Comparison of ENCODE assay signal across 25 mouse cellular contexts in genomic region chr13:29808383-29808782, GRCm38 (mm10).
"Had no signal": no experiment of that assay in that cellular context is flagged by ENCODE, and none has a peak within 500 bp of the region (broad histone marks: within the 10 kb centered on the region; RNA-seq: fewer than 3 reads in every experiment).

No protein-coding gene starts in this region.

- DNase-seq: gastrocnemius, adult 2 months; gastrocnemius, postnatal 10 days; gastrocnemius, postnatal 25 days; heart, adult 2 months; heart, postnatal 10 days; heart, postnatal 4 days; kidney, adult 18-20 months; kidney, adult 8-10 months; kidney, postnatal 10 days; kidney, postnatal 25 days; kidney, postnatal 4 days had no signal

- H3K4me2 ChIP-seq: heart, embryonic 12.5 days; hindbrain, embryonic 12.5 days; hindbrain, embryonic 14.5 days; intestine, embryonic 15.5 days; limb, embryonic 12.5 days; liver, embryonic 15.5 days had no signal

- H3K4me1 ChIP-seq: heart, embryonic 10.5 days; heart, embryonic 12.5 days; hindbrain, embryonic 12.5 days; intestine, embryonic 15.5 days; limb, embryonic 12.5 days; liver, embryonic 15.5 days had no signal

- H3K27me3 ChIP-seq: heart, embryonic 12.5 days; hindbrain, embryonic 12.5 days; intestine, embryonic 15.5 days; limb, embryonic 12.5 days; liver, embryonic 15.5 days had no signal

- H3K9ac ChIP-seq: heart, embryonic 12.5 days; hindbrain, embryonic 12.5 days; hindbrain, embryonic 14.5 days; intestine, embryonic 15.5 days; limb, embryonic 12.5 days; liver, embryonic 15.5 days had no signal

- H3K4me3 ChIP-seq: gastrocnemius, adult 2 months; heart, adult 2 months; heart, embryonic 10.5 days; heart, embryonic 12.5 days; hindbrain, embryonic 10.5 days; hindbrain, embryonic 12.5 days; intestine, embryonic 15.5 days; layer of hippocampus, adult 2 months; left cerebral cortex, adult 2 months; limb, embryonic 10.5 days; limb, embryonic 12.5 days; liver, embryonic 15.5 days had no signal

- H3K27ac ChIP-seq: gastrocnemius, adult 2 months; heart, adult 2 months; heart, embryonic 10.5 days; hindbrain, embryonic 10.5 days; hindbrain, embryonic 12.5 days; hindbrain, embryonic 14.5 days; intestine, embryonic 15.5 days; layer of hippocampus, adult 2 months; left cerebral cortex, adult 2 months; limb, embryonic 10.5 days; limb, embryonic 12.5 days; liver, embryonic 15.5 days had no signal

- H3K9me3 ChIP-seq: heart, embryonic 10.5 days; heart, embryonic 12.5 days; hindbrain, embryonic 10.5 days; hindbrain, embryonic 12.5 days; intestine, embryonic 15.5 days; limb, embryonic 10.5 days; limb, embryonic 12.5 days; liver, embryonic 15.5 days had no signal

- ATAC-seq: hindbrain, embryonic 16.5 days; inflammation-experienced regulatory T-cells, adult 6 months; intestine, embryonic 15.5 days; intestine, postnatal 0 days had no signal

- H3K36me3 ChIP-seq: heart, embryonic 10.5 days; heart, embryonic 12.5 days; hindbrain, embryonic 12.5 days; intestine, embryonic 15.5 days; limb, embryonic 10.5 days; limb, embryonic 12.5 days; liver, embryonic 15.5 days had no signal
